Mouse (Mus musculus): ENCODE data around the gene Ccdc30. TPM values are rescaled to one million over a fixed set of nuclear protein-coding genes. Genes with fewer than 3 reads are reported as not detected.

The Ccdc30 gene
- polyA plus RNA-seq, 1 experiment, result 3.7 TPM

GRCm38 (mm10) chr4:119366758-119367526 lies 48.4 kb downstream of the Ccdc30 start:
- Histone ChIP-seq H3K4me1 (ENCODE audit: control insufficient read depth, insufficient read depth, low read length) (no peaks in the 10 kb centered on the region), H3K4me3 (replicated peaks; ENCODE audit: control insufficient read depth, low read depth, low read length) (no peak overlapping the region), H3K27ac (ENCODE audit: control insufficient read depth, insufficient read depth, low read depth, low read length, poor library complexity) (no peak overlapping the region)
- 32% methylated on average over 4 of the region's 4 CpGs for WGBS
- no peak for TF ChIP-seq CTCF (IDR thresholded peaks at IDR 0.05; ENCODE audit: control insufficient read depth, insufficient read depth, low read length)
- TF ChIP-seq POLR2A (IDR thresholded peaks at IDR 0.05; ENCODE audit: borderline replicate concordance, control insufficient read depth, low read depth, low read length), result no peak

GRCm38 (mm10) chr4:119362231-119362630 lies 53.1 kb downstream of the Ccdc30 start:
- TF ChIP-seq CTCF (IDR thresholded peaks at IDR 0.05; ENCODE audit: control insufficient read depth, insufficient read depth, low read length) (no peak), POLR2A (IDR thresholded peaks at IDR 0.05; ENCODE audit: borderline replicate concordance, control insufficient read depth, low read depth, low read length) (no peak)
- Histone ChIP-seq H3K4me1 (ENCODE audit: control insufficient read depth, insufficient read depth, low read length) (no peaks in the 10 kb centered on the region), H3K4me3 (replicated peaks; ENCODE audit: control insufficient read depth, low read depth, low read length) (no peak overlapping the region), H3K27ac (ENCODE audit: control insufficient read depth, insufficient read depth, low read depth, low read length, poor library complexity) (no peak overlapping the region)
- 73% methylated on average over 3 of the region's 3 CpGs for WGBS

GRCm38 (mm10) chr4:119359196-119359971 lies 55.9 kb downstream of the Ccdc30 start:
- 6% methylated on average over 30 of the region's 30 CpGs for WGBS
- no peak overlapping the region for H3K4me3 ChIP-seq (replicated peaks; ENCODE audit: control insufficient read depth, low read depth, low read length)

GRCm38 (mm10) chr4:119345508-119345907 lies 69.8 kb downstream of the Ccdc30 start:
- Histone ChIP-seq H3K4me3 (replicated peaks; ENCODE audit: control insufficient read depth, low read depth, low read length) (no peak overlapping the region), H3K4me1 (ENCODE audit: control insufficient read depth, insufficient read depth, low read length) (no peaks in the 10 kb centered on the region), H3K27ac (ENCODE audit: control insufficient read depth, insufficient read depth, low read depth, low read length, poor library complexity) (no peak overlapping the region)
- 88% methylated on average over 6 of the region's 6 CpGs for WGBS
- TF ChIP-seq POLR2A (IDR thresholded peaks at IDR 0.05; ENCODE audit: borderline replicate concordance, control insufficient read depth, low read depth, low read length), result no peak
- TF ChIP-seq CTCF (IDR thresholded peaks at IDR 0.05; ENCODE audit: control insufficient read depth, insufficient read depth, low read length), result no peak

More at GRCm38 (mm10) chr4:119359196-119359971, 55.9 kb downstream of the Ccdc30 start:
- no peak for TF ChIP-seq CTCF (IDR thresholded peaks at IDR 0.05; ENCODE audit: control insufficient read depth, insufficient read depth, low read length)
- TF ChIP-seq POLR2A (IDR thresholded peaks at IDR 0.05; ENCODE audit: borderline replicate concordance, control insufficient read depth, low read depth, low read length), result no peak
- H3K27ac ChIP-seq (ENCODE audit: control insufficient read depth, insufficient read depth, low read depth, low read length, poor library complexity), result no peak overlapping the region
- no peaks in the 10 kb centered on the region for H3K4me1 ChIP-seq (ENCODE audit: control insufficient read depth, insufficient read depth, low read length)

GRCm38 (mm10) chr4:119338861-119339361 lies 76.4 kb downstream of the Ccdc30 start:
- Histone ChIP-seq H3K4me3 (replicated peaks; ENCODE audit: control insufficient read depth, low read depth, low read length) (no peak overlapping the region), H3K4me1 (ENCODE audit: control insufficient read depth, insufficient read depth, low read length) (no peaks in the 10 kb centered on the region), H3K27ac (ENCODE audit: control insufficient read depth, insufficient read depth, low read depth, low read length, poor library complexity) (no peak overlapping the region)
- no peak for TF ChIP-seq POLR2A (IDR thresholded peaks at IDR 0.05; ENCODE audit: borderline replicate concordance, control insufficient read depth, low read depth, low read length)
- peak; percentile 37; the same call in 1 of the 2 replicates for TF ChIP-seq CTCF (IDR thresholded peaks at IDR 0.05; ENCODE audit: control insufficient read depth, insufficient read depth, low read length)
- WGBS, result 14% methylated on average over 10 of the region's 10 CpGs

GRCm38 (mm10) chr4:119338422-119338821 lies 76.9 kb downstream of the Ccdc30 start:
- Histone ChIP-seq H3K4me1 (ENCODE audit: control insufficient read depth, insufficient read depth, low read length) (no peaks in the 10 kb centered on the region), H3K27ac (ENCODE audit: control insufficient read depth, insufficient read depth, low read depth, low read length, poor library complexity) (no peak overlapping the region), H3K4me3 (replicated peaks; ENCODE audit: control insufficient read depth, low read depth, low read length) (no peak overlapping the region)
- no peak for TF ChIP-seq CTCF (IDR thresholded peaks at IDR 0.05; ENCODE audit: control insufficient read depth, insufficient read depth, low read length)
- 71% methylated on average over 4 of the region's 4 CpGs for WGBS

- WGBS, result 80% methylated on average over 6 of the region's 6 CpGs
- Histone ChIP-seq H3K4me1 (ENCODE audit: control insufficient read depth, insufficient read depth, low read length) (no peaks in the 10 kb centered on the region), H3K4me3 (replicated peaks; ENCODE audit: control insufficient read depth, low read depth, low read length) (no peak overlapping the region), H3K27ac (ENCODE audit: control insufficient read depth, insufficient read depth, low read depth, low read length, poor library complexity) (no peak overlapping the region)
- TF ChIP-seq CTCF (IDR thresholded peaks at IDR 0.05; ENCODE audit: control insufficient read depth, insufficient read depth, low read length), result no peak
- no peak for TF ChIP-seq POLR2A (IDR thresholded peaks at IDR 0.05; ENCODE audit: borderline replicate concordance, control insufficient read depth, low read depth, low read length)
Observed at GRCm38 (mm10) chr4:119333487-119333886, 81.8 kb downstream of the Ccdc30 start.

GRCm38 (mm10) chr4:119320896-119321550 lies 94.3 kb downstream of the Ccdc30 start:
- WGBS, result 42% methylated on average over 10 of the region's 10 CpGs
- TF ChIP-seq POLR2A (IDR thresholded peaks at IDR 0.05; ENCODE audit: borderline replicate concordance, control insufficient read depth, low read depth, low read length) (no peak), CTCF (IDR thresholded peaks at IDR 0.05; ENCODE audit: control insufficient read depth, insufficient read depth, low read length) (no peak)
- Histone ChIP-seq H3K4me3 (replicated peaks; ENCODE audit: control insufficient read depth, low read depth, low read length) (no peak overlapping the region), H3K27ac (ENCODE audit: control insufficient read depth, insufficient read depth, low read depth, low read length, poor library complexity) (no peak overlapping the region; the same call in 1 of the 2 replicates), H3K4me1 (ENCODE audit: control insufficient read depth, insufficient read depth, low read length) (no peaks in the 10 kb centered on the region; the same call in 1 of the 2 replicates)

Data from bone marrow, adult 2 months (tissue).